Mouse (Mus musculus): ENCODE measurements around the gene Kcnq4.

- TF ChIP-seq POLR2A (IDR thresholded peaks at IDR 0.05; ENCODE audit: control insufficient read depth, extremely low read depth, insufficient read depth, low read length, poor library complexity) = no peak
- TF ChIP-seq CTCF (IDR thresholded peaks at IDR 0.05; ENCODE audit: borderline replicate concordance, control insufficient read depth, extremely low read depth, insufficient read depth, low read length, poor library complexity) = no peak
Measured at GRCm38 (mm10) chr4:120717591-120717990, 30.8 kb downstream of the Kcnq4 start.

All from thymus, adult 2 months (tissue).